Mouse (Mus musculus) limb, embryonic 14.5 days (tissue): Measurements from ENCODE around the gene Kcnb1. TPM values are rescaled to one million over a fixed set of nuclear protein-coding genes. Genes with fewer than 3 reads are reported as not detected.

Experiments used
- ATAC-seq: fragments of 200-750 bp; cut with Nextera tagmentation; 2 replicates; pipeline ENCODE4 v1.8.0; 2017; ENCODE audit warnings: low read depth, moderate number of reproducible peaks, moderate TSS enrichment; ENCODE audit not compliant: low FRiP score
- DNase-seq: peaks from one replicate; pipeline ENCODE4 v3.0.0-alpha.2; 2015; ENCODE audit warnings: low spot score
- H3K27ac ChIP-seq: fragments of 300-500 bp; sonication (generic); replicated peaks from 2 replicates; pipeline ENCODE4 v1.5.1; 2014; ENCODE audit warnings: low read depth, mild to moderate bottlenecking, low read length, moderate library complexity, mixed read lengths
- H3K27me3 ChIP-seq: fragments of 300-500 bp; sonication (generic); 2 replicates; pipeline ENCODE4 v1.6.1; 2014; ENCODE audit warnings: low read length, mixed read lengths; ENCODE audit not compliant: control insufficient read depth, insufficient read depth
- H3K36me3 ChIP-seq: fragments of 300-500 bp; sonication (generic); 2 replicates; pipeline ENCODE4 v1.6.1; 2014; ENCODE audit warnings: mild to moderate bottlenecking, low read length, moderate library complexity, mixed read lengths; ENCODE audit not compliant: control insufficient read depth, insufficient read depth
- H3K4me1 ChIP-seq: fragments of 300-500 bp; sonication (generic); 2 replicates; pipeline ENCODE4 v1.6.1; 2014; ENCODE audit warnings: antibody characterized with exemption, low read length, mixed read lengths; ENCODE audit not compliant: control insufficient read depth, insufficient read depth
- H3K4me2 ChIP-seq: fragments of 300-500 bp; sonication (generic); replicated peaks from 2 replicates; pipeline ENCODE4 v1.6.1; 2014; ENCODE audit warnings: low read depth, mild to moderate bottlenecking, low read length, moderate library complexity; ENCODE audit not compliant: severe bottlenecking
- H3K4me3 ChIP-seq: fragments of 300-500 bp; sonication (generic); replicated peaks from 2 replicates; pipeline ENCODE4 v1.5.1; 2014; ENCODE audit warnings: low read length
- H3K9ac ChIP-seq: fragments of 300-500 bp; sonication (generic); 2 replicates; pipeline ENCODE4 v1.6.1; 2014; ENCODE audit warnings: mild to moderate bottlenecking, low read depth, low read length, moderate library complexity; ENCODE audit not compliant: severe bottlenecking
- H3K9me3 ChIP-seq: fragments of 300-500 bp; sonication (generic); 2 replicates; pipeline ENCODE4 v1.6.1; 2016; ENCODE audit warnings: low read length; ENCODE audit not compliant: control insufficient read depth
- POLR2A ChIP-seq: fragments of 200-500 bp; IDR thresholded peaks from 2 replicates; pipeline ENCODE4 v1.8.0; 2012; ENCODE audit warnings: inconsistent platforms, mild to moderate bottlenecking, moderate library complexity, borderline replicate concordance; ENCODE audit not compliant: insufficient read depth, insufficient read length; ENCODE audit errors: extremely low read depth
- WGBS: fragments of 180-500 bp; shearing (Covaris S2); extraction: QIAGEN DNeasy Blood & Tissue Kit; methylation state at CpG from one replicate; pipeline ENCODE4 v1.1.7; 2014; 5-methylcytosine and 5-hydroxymethylcytosine counted together
- polyA plus RNA-seq, 2 experiments: library from polyadenylated mRNA; depleted of rRNA in 1 of 2; stranded (reverse) in 1 of 2; unstranded in 1 of 2; fragments of >200 nt; fragmentation: Nextera tagmentation in 1 of 2; extraction: Ambion mirVana in 1 of 2; gene quantifications; 2 replicates each; pipeline versions ENCODE4 v1.2.1 to v1.2.3; 2012 to 2014

Kcnb1 gene
- polyA plus RNA-seq, 2 experiments: 1.3 to 3.3 TPM

GRCm38 (mm10) chr2:167186003-167186402, 4.0 kb downstream of the Kcnb1 start:
- Histone ChIP-seq H3K36me3 (no peaks in the 10 kb centered on the region), H3K4me1 (peaks cover 9% of the 10 kb centered on the region; the same call in 1 of the 2 replicates), H3K4me3 (no peak overlapping the region), H3K9ac (no peak overlapping the region), H3K27ac (no peak overlapping the region), H3K9me3 (no peaks in the 10 kb centered on the region), H3K4me2 (no peak overlapping the region), H3K27me3 (peaks cover 47% of the 10 kb centered on the region)
- WGBS: 51% methylated on average over 13 of the region's 13 CpGs
- no peak for TF ChIP-seq POLR2A
- DNase-seq: no peak
- no peak for ATAC-seq

DNA sequence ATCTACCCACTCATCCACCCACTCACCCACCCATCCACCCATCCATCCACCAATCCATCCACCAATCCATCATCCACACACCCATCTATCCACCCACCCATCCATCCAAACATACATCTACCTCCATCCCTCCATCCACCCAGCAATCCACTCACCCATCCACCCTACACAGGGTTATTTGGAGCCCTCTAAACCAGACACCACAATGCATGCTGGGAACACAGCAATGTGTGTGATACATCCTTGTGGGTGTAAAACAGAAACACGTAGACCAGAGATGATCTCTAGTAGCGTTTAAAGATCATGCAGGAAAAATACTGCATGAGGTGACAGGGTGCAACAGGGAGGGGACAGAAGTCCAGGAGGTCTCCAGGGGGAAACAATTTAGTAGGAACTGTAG, 4.5 kb downstream of the Kcnb1 start:
- DNase-seq: no peak
- TF ChIP-seq POLR2A: no peak
- peaks cover 8% of the 10 kb centered on the region; the same call in 1 of the 2 replicates for H3K4me1 ChIP-seq
- H3K27me3 ChIP-seq: peaks cover 42% of the 10 kb centered on the region
- no peak overlapping the region for H3K27ac ChIP-seq
- ATAC-seq: no peak
- no peak overlapping the region for H3K4me3 ChIP-seq
- H3K9ac ChIP-seq: no peak overlapping the region
- no peaks in the 10 kb centered on the region for H3K9me3 ChIP-seq
- H3K36me3 ChIP-seq: no peaks in the 10 kb centered on the region
- WGBS: 85% methylated on average over 2 of the region's 2 CpGs
- no peak overlapping the region for H3K4me2 ChIP-seq

DNA sequence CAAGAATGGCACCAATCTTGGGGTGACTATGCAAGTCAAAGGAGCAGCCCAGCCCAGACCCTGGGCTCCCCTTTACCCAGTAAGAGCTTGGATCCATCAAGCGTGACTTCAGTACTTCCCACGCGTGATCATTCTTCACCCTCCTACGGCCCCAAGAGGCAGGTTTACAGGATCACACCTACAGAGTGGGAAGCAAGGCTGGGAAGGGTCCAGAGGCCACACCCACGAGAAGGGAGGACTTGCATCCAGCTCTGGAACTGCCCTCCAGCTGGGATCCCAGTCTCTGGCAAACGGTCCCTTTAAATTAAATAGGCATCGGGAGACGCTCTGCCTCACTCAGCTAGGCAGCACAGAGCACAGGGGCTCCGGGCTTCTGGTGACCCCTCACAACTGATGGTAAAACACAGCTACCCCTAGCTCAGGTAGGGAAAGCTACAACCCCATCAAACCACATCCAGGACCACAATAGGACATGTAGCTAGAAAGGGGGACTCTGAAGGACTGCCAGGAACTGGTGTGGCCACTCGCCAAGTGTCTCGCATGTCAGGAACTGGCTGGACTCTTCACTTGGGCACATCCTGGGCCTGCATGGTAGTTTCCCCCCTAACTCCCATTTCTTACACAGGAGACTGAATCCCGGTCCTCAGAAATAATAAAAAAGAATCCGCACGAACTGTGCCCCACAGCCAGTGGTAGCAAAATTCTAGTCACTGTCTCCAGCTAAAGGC, 8.1 kb downstream of the Kcnb1 start:
- TF ChIP-seq POLR2A: no peak
- Histone ChIP-seq H3K27ac (no peak overlapping the region), H3K4me2 (no peak overlapping the region), H3K9me3 (no peaks in the 10 kb centered on the region), H3K27me3 (peaks cover 9% of the 10 kb centered on the region; the same call in 1 of the 2 replicates), H3K4me1 (no peaks in the 10 kb centered on the region), H3K9ac (no peak overlapping the region), H3K36me3 (no peaks in the 10 kb centered on the region), H3K4me3 (no peak overlapping the region)
- no peak for ATAC-seq
- DNase-seq: no peak
- WGBS: 67% methylated on average over 14 of the region's 14 CpGs

GRCm38 (mm10) chr2:167181096-167181495, 8.9 kb downstream of the Kcnb1 start:
- Histone ChIP-seq H3K27me3 (peaks cover 4% of the 10 kb centered on the region; the same call in 1 of the 2 replicates), H3K4me3 (no peak overlapping the region), H3K4me2 (no peak overlapping the region), H3K4me1 (no peaks in the 10 kb centered on the region), H3K9me3 (no peaks in the 10 kb centered on the region), H3K36me3 (no peaks in the 10 kb centered on the region), H3K27ac (no peak overlapping the region), H3K9ac (no peak overlapping the region)
- ATAC-seq (no peak), DNase-seq (no peak)
- WGBS: 79% methylated on average over 8 of the region's 8 CpGs
- no peak for TF ChIP-seq POLR2A

DNA sequence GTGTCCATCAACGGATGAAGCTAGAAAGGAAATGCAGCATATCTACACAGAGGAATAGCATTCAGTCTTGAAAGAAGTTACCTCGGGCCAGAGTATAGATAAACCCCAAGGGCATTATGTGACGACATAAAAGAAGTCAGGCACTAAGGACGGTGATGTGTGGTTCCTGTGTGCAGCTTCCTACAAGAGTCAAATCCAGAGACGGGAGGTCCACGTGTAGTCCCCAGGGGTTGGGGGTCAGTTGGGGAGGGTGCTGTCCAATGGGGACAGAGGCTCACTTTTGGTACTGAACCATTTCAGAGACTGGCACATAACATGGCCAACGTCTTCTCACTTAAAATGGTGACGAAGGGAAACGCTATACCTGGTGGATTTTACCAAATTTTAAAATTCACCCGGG, 10.7 kb downstream of the Kcnb1 start:
- H3K27me3 ChIP-seq: no peaks in the 10 kb centered on the region
- H3K4me3 ChIP-seq: no peak overlapping the region
- no peaks in the 10 kb centered on the region for H3K36me3 ChIP-seq
- H3K4me2 ChIP-seq: no peak overlapping the region
- 87% methylated on average over 10 of the region's 10 CpGs for WGBS
- TF ChIP-seq POLR2A: no peak
- ATAC-seq (no peak), DNase-seq (no peak)
- H3K9me3 ChIP-seq: no peaks in the 10 kb centered on the region
- no peak overlapping the region for H3K27ac ChIP-seq
- no peaks in the 10 kb centered on the region for H3K4me1 ChIP-seq
- no peak overlapping the region for H3K9ac ChIP-seq
